Mouse (Mus musculus) large intestine, adult 2 months (tissue): ENCODE measurements around the gene Dnaja3. TPM values are rescaled to one million over a fixed set of nuclear protein-coding genes. Genes with fewer than 3 reads are reported as not detected.
"Not testable (repeated sequence)": the region's sequence is repeated elsewhere in the genome, so short reads cannot be mapped to it uniquely, and the experiment has no call there.

ENCODE experiments used
- DNase-seq: peaks from one replicate; pipeline ENCODE4 v3.0.0-alpha.2; 2012; ENCODE audit warnings: low read depth, low spot score
- WGBS: fragments of 180-500 bp; shearing (Covaris S2); methylation state at CpG from one replicate; pipeline ENCODE4 v1.1.7; 2018; 5-methylcytosine and 5-hydroxymethylcytosine counted together
- polyA plus RNA-seq: library from polyadenylated mRNA; depleted of rRNA; stranded (reverse); fragments of >200 nt; gene quantifications from 2 replicates; pipeline ENCODE4 v1.2.3, GENCODE M21; 2012; rRNA removed

Gene Dnaja3
- polyA plus RNA-seq, 1 experiment: 35.5 TPM

DNA sequence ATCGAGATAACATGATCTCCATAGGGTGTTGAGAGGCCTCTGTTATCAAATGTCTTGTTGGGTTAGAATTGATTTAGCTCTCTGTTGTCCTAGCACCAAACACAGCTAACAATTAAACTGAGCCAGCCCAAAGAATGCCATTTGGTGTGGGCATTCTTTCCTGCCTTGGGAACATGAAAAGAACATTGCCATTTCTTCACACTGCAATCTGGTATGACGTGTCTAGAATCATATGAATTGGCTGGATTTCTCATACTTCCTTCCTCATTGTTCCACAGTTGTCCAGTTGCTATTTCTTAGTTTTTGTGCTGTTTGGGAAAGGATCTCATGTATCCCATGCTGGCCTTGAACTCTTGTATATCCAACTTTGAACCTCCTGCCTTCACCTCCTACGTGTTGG is 114.3 kb downstream of the Dnaja3 start:
- no peak for DNase-seq
- 85% methylated on average over 3 of the region's 3 CpGs for WGBS

GRCm38 (mm10) chr16:4756660-4757335 is 117.0 kb downstream of the Dnaja3 start:
- not testable (repeated sequence) for DNase-seq
- 7% methylated on average over 42 of the region's 42 CpGs for WGBS

Other genes starting within 250 kb of the Dnaja3 start
- gene Adcy9, start 219.5 kb upstream of the Dnaja3 start, polyA plus RNA-seq: 5.5 and 12.5 TPM in 2 replicates
- 2.9 and 3.3 TPM in 2 replicates for gene Srl, start 98.2 kb upstream of the Dnaja3 start, polyA plus RNA-seq
- 11.1 and 13.2 TPM in 2 replicates for gene Tfap4, start 80.1 kb upstream of the Dnaja3 start, polyA plus RNA-seq
- 8.1 TPM in 2 replicates for gene Glis2, start 45.3 kb upstream of the Dnaja3 start, polyA plus RNA-seq
- gene Pam16, start 15.0 kb upstream of the Dnaja3 start, polyA plus RNA-seq: 12.2 and 16.5 TPM in 2 replicates
- 5.3 and 5.5 TPM in 2 replicates for gene Vasn, start within 50 bp of the Dnaja3 start, polyA plus RNA-seq
- gene Coro7, start 39.8 kb downstream of the Dnaja3 start, polyA plus RNA-seq: 42.9 and 73.6 TPM in 2 replicates
- 8.0 and 12.7 TPM in 2 replicates for gene Nmral1, start 79.4 kb downstream of the Dnaja3 start, polyA plus RNA-seq
- 27.8 and 34.5 TPM in 2 replicates for gene Hmox2, start 86.4 kb downstream of the Dnaja3 start, polyA plus RNA-seq
- gene Cdip1, start 150.3 kb downstream of the Dnaja3 start, polyA plus RNA-seq: 29.6 and 56.2 TPM in 2 replicates
- gene 4930562C15Rik, start 195.4 kb downstream of the Dnaja3 start, polyA plus RNA-seq: not detected in 2 replicates
- gene Ubald1, start 240.3 kb downstream of the Dnaja3 start, polyA plus RNA-seq: 25.5 and 26.1 TPM in 2 replicates
- 102 and 116 TPM in 2 replicates for gene Mgrn1, start 246.3 kb downstream of the Dnaja3 start, polyA plus RNA-seq